Mouse (Mus musculus) kidney, embryonic 14.5 days (tissue): Measurements from ENCODE around the gene Dusp5. TPM values are rescaled to one million over a fixed set of nuclear protein-coding genes. Genes with fewer than 3 reads are reported as not detected.

Source experiments
- ATAC-seq: fragments of 200-750 bp; cut with Nextera tagmentation; 2 replicates; pipeline ENCODE4 v1.8.0; 2017; ENCODE audit warnings: moderate number of reproducible peaks, mild to moderate bottlenecking, moderate TSS enrichment, moderate library complexity; ENCODE audit not compliant: low FRiP score, low TSS enrichment
- H3K27ac ChIP-seq: fragments of 300-500 bp; sonication (generic); 2 replicates; pipeline ENCODE4 v1.5.1; 2014; ENCODE audit warnings: low read depth, mild to moderate bottlenecking, low read length, moderate library complexity, mixed read lengths
- H3K27me3 ChIP-seq: fragments of 300-500 bp; sonication (generic); 2 replicates; pipeline ENCODE4 v1.6.1; 2014; ENCODE audit warnings: mild to moderate bottlenecking, low read length; ENCODE audit not compliant: control insufficient read depth, insufficient read depth
- H3K36me3 ChIP-seq: fragments of 300-500 bp; sonication (generic); 2 replicates; pipeline ENCODE4 v1.6.1; 2014; ENCODE audit warnings: low read length, mixed read lengths; ENCODE audit not compliant: control insufficient read depth, insufficient read depth
- H3K4me1 ChIP-seq: fragments of 300-500 bp; sonication (generic); 2 replicates; pipeline ENCODE4 v1.6.1; 2014; ENCODE audit warnings: low read length, mixed read lengths; ENCODE audit not compliant: control insufficient read depth, insufficient read depth
- H3K4me2 ChIP-seq: fragments of 300-500 bp; sonication (generic); replicated peaks from 2 replicates; pipeline ENCODE4 v1.6.1; 2014; ENCODE audit warnings: low read depth, mild to moderate bottlenecking, low read length
- H3K4me3 ChIP-seq: fragments of 300-500 bp; sonication (generic); 2 replicates; pipeline ENCODE4 v1.5.1; 2014; ENCODE audit warnings: mild to moderate bottlenecking, low read length
- H3K9ac ChIP-seq: fragments of 300-500 bp; sonication (generic); 2 replicates; pipeline ENCODE4 v1.6.1; 2014; ENCODE audit warnings: low read depth, mild to moderate bottlenecking, low read length, moderate library complexity
- H3K9me3 ChIP-seq: fragments of 300-500 bp; sonication (generic); 2 replicates; pipeline ENCODE4 v1.6.1; 2016; ENCODE audit warnings: low read length; ENCODE audit not compliant: control insufficient read depth
- WGBS: fragments of 180-500 bp; shearing (Covaris S2); extraction: QIAGEN DNeasy Blood & Tissue Kit; methylation state at CpG from one replicate; pipeline ENCODE4 v1.1.7; 2014; 5-methylcytosine and 5-hydroxymethylcytosine counted together
- polyA plus RNA-seq: library from polyadenylated mRNA; unstranded; fragments of >200 nt; fragmentation: Nextera tagmentation; extraction: Ambion mirVana; gene quantifications from 2 replicates; pipeline ENCODE4 v1.2.1, GENCODE M21; 2014

Dusp5 gene
- polyA plus RNA-seq, 1 experiment from 2014 or later = 15.6 TPM

DNA sequence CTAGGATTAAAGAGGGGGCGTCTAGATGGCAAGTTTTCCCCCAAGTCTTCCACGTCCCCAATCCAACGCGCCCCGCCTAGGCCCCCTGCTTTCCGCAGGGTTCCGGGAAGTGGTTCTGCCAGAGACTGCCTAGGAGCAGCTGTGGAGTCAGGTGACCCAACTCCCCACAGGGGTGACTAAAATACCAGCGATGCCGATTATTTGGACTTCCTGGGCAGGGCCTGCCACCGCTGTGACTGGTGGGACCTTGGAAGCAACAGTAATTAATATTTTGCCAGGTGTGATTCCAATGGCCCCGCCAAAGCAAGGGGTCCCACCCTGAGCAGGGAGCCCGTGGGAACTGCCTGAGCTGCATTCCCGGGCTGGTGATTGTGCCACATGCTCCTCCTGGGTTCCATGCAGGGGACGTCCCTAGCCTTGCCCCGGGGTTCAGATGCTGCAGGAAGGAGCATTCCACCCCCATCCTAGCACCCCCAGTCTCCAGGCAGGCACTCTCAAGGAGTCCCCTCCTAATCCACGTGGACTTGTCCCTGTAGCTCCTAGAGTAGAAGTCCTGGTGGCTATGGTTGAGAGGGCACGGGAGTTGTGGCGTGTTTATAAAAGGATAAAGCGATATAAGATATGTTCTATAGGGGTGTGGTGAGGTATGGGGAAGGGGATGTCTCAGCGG lies 28.5 kb downstream of the Dusp5 start:
- no peaks in the 10 kb centered on the region for H3K36me3 ChIP-seq
- H3K4me3 ChIP-seq = peak overlapping the region; percentile 16; the same call in 1 of the 2 replicates
- ATAC-seq = peak; percentile 47
- no peaks in the 10 kb centered on the region for H3K27me3 ChIP-seq
- peak overlapping the region; percentile 43 for H3K4me2 ChIP-seq
- peaks cover 3% of the 10 kb centered on the region; the same call in 1 of the 2 replicates for H3K9me3 ChIP-seq
- H3K4me1 ChIP-seq = peaks cover 12% of the 10 kb centered on the region; the same call in 1 of the 2 replicates
- peak overlapping the region; percentile 18; the same call in 1 of the 2 replicates for H3K9ac ChIP-seq
- 25% methylated on average over 20 of the region's 20 CpGs for WGBS
- H3K27ac ChIP-seq = no peak overlapping the region

GRCm38 (mm10) chr19:53560436-53560835 lies 31.5 kb downstream of the Dusp5 start:
- WGBS = 86% methylated on average over 3 of the region's 3 CpGs
- Histone ChIP-seq H3K4me1 (peaks cover 6% of the 10 kb centered on the region; the same call in 1 of the 2 replicates), H3K4me3 (no peak overlapping the region), H3K4me2 (no peak overlapping the region), H3K9me3 (peaks cover 3% of the 10 kb centered on the region; the same call in 1 of the 2 replicates), H3K27me3 (no peaks in the 10 kb centered on the region), H3K9ac (no peak overlapping the region), H3K36me3 (no peaks in the 10 kb centered on the region), H3K27ac (no peak overlapping the region)
- ATAC-seq = no peak

DNA sequence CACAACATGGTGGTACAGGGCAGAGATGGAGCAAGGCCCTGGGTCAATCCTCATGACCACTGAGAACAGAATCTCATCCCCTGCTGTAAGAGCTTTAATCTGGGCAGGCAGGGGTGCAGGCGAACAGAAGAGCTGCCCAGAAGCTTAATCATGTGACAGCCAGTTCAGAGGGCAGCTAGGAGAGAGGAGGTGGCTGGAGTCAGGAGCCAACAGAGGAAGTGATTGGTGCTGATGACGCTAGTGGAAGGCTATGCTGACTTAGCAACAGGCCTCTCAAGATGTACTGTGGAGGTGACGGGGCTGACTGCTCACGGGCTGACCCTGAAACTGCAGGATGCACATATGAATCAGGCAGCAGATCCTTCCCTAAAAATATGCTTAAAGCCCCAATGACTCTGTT lies 35.3 kb downstream of the Dusp5 start:
- 42% methylated on average over 4 of the region's 4 CpGs for WGBS
- Histone ChIP-seq H3K27ac (no peak overlapping the region), H3K4me3 (no peak overlapping the region), H3K4me1 (no peaks in the 10 kb centered on the region), H3K9ac (no peak overlapping the region), H3K27me3 (no peaks in the 10 kb centered on the region), H3K36me3 (no peaks in the 10 kb centered on the region), H3K9me3 (peaks cover 3% of the 10 kb centered on the region; the same call in 1 of the 2 replicates), H3K4me2 (no peak overlapping the region)
- ATAC-seq = no peak

DNA sequence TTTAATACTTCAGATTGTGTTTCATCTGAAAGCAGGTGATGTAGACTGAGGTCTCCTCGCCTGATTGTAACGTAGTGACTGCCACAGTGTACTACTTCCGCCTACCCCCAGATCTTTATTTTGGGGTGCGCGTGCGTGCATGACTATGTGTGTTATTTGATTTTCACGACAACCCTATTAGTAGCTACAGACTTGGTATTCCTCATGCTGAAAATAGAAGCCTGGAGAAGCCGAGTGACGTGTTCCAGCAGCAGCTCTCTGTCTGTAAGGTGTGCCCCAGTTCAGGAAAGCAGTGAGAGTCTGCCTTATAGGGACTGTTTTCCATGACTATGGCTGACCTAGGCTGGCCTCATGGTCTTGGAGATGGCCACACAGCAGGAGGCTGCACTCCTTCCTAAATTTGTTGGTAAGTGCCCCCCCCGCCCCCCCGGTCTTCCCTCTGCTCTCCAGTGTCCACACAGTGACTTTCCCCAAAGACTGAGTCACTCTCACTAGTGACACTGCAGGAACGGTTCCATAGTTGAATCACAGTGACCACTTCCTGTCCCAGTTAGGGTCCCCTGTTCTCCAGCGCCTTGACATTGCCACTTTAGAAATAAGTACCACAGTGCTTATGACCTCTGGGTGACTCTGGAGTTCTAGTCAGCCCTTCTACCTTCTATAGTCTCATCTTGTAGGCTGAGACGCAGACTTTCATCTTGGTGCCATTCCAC lies 36.8 kb downstream of the Dusp5 start:
- 92% methylated on average over 14 of the region's 14 CpGs for whole genome bisulfite sequencing
- no peaks in the 10 kb centered on the region for H3K36me3 ChIP-seq

GRCm38 (mm10) chr19:53567864-53568263 lies 39.0 kb downstream of the Dusp5 start:
- H3K27ac ChIP-seq = no peak overlapping the region
- H3K9ac ChIP-seq = no peak overlapping the region
- no peaks in the 10 kb centered on the region for H3K36me3 ChIP-seq
- H3K9me3 ChIP-seq = no peaks in the 10 kb centered on the region
- H3K27me3 ChIP-seq = no peaks in the 10 kb centered on the region
- no peak for ATAC-seq
- H3K4me3 ChIP-seq = no peak overlapping the region
- H3K4me2 ChIP-seq = no peak overlapping the region
- H3K4me1 ChIP-seq = no peaks in the 10 kb centered on the region
- 41% methylated on average over 11 of the region's 11 CpGs for WGBS

More for the DNA sequence above, 36.8 kb downstream of the Dusp5 start:
- Histone ChIP-seq H3K27me3 (no peaks in the 10 kb centered on the region), H3K4me1 (no peaks in the 10 kb centered on the region), H3K9me3 (no peaks in the 10 kb centered on the region), H3K27ac (no peak overlapping the region), H3K4me3 (no peak overlapping the region), H3K4me2 (no peak overlapping the region), H3K9ac (no peak overlapping the region)
- no peak for ATAC-seq

DNA sequence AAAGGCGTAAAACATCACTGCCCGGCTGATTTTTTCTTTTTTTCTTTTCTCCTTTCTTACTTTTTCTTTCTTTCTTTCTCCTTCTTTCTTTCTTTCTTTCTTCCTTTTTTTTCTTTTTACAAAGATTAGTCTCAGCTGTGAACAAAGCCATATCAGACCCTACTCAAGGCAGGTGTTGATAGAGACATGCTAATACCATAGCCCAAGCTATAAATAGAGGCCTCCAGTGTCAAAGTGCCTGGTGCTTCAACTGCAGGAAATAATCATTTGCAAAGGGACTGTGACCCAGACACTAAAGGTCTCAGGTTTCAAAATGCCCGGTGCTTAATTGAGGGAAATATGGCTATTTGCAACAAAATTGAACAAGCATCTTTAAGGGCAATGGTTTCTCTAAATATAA lies 39.6 kb downstream of the Dusp5 start:
- Histone ChIP-seq H3K9ac (no peak overlapping the region), H3K36me3 (no peaks in the 10 kb centered on the region), H3K27ac (no peak overlapping the region), H3K9me3 (no peaks in the 10 kb centered on the region), H3K27me3 (no peaks in the 10 kb centered on the region), H3K4me2 (no peak overlapping the region), H3K4me1 (no peaks in the 10 kb centered on the region), H3K4me3 (no peak overlapping the region)
- WGBS = 73% methylated on average over 3 of the region's 3 CpGs
- no peak for ATAC-seq

GRCm38 (mm10) chr19:53571056-53571455 lies 42.1 kb downstream of the Dusp5 start:
- no peak for ATAC-seq
- Histone ChIP-seq H3K4me1 (no peaks in the 10 kb centered on the region), H3K9ac (no peak overlapping the region), H3K4me3 (no peak overlapping the region), H3K27me3 (no peaks in the 10 kb centered on the region), H3K27ac (no peak overlapping the region), H3K36me3 (no peaks in the 10 kb centered on the region), H3K4me2 (no peak overlapping the region), H3K9me3 (no peaks in the 10 kb centered on the region)
- WGBS = 72% methylated on average over 4 of the region's 4 CpGs

DNA sequence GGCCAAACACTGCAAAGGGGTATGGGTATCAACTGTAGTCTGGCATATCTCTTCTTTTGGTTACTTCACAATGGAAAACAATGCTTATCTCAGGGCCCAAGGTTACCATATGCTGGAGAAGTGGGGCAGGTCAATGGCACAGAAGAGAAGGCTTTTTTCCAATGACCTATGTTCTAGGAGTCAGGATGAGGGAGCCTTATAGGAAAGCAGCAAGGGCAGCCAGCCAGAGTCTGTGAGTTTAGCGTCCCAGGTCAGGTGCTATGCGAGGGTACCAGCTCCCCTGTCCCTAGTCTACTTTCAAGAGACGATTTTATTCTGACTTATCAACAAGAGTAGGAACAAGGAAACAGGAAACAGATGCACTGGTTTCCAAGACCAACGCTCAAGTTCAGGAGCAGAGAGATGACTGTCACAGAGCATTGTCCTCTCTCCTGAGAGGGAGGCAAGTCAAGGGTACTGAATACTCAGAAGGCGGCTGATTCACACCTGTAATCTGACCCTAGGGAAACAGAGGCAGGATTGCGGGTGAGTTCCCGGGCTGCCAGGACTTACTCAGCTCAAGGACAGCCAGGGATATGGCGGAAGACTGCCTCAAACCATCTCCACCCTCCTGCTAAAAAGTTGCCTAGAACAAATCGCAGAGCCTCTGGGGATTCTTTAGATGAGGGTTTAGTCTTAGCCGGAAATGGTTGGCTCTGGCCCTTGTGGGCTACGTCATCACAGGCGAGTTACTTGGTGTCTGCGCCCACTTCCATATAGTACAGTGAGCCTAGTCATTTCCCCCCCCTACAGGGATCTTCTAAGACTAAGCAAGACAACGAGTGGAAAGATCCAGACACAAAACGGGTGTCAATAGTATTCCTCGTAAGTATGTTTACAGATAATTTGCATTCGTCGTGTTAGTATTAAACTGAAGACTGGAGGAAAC lies 42.9 kb downstream of the Dusp5 start:
- H3K36me3 ChIP-seq = no peaks in the 10 kb centered on the region
- H3K4me3 ChIP-seq = no peak overlapping the region
- no peak for ATAC-seq
- no peak overlapping the region for H3K4me2 ChIP-seq
- H3K4me1 ChIP-seq = no peaks in the 10 kb centered on the region
- 78% methylated on average over 18 of the region's 18 CpGs for WGBS
- no peaks in the 10 kb centered on the region for H3K9me3 ChIP-seq
- H3K27me3 ChIP-seq = no peaks in the 10 kb centered on the region
- H3K9ac ChIP-seq = no peak overlapping the region
- H3K27ac ChIP-seq = no peak overlapping the region
